Mouse (Mus musculus) MEL (cell line): ENCODE measurements around the gene Polr2j.

ENCODE experiments used
- CTCF ChIP-seq, 3 experiments: IDR thresholded peaks in 2 of 3; conservative IDR thresholded peaks in 1 of 3; 2 replicates each; pipeline ENCODE4 v1.5.1; 2011 to 2012; ENCODE audit warnings: low read length in 3 of 3, low read depth in 2 of 3, mild to moderate bottlenecking in 2 of 3, improper control_type of control experiment in 1 of 3, inconsistent platforms in 1 of 3, mixed read lengths in 1 of 3, moderate library complexity in 1 of 3; ENCODE audit not compliant: control insufficient read depth in 1 of 3, insufficient read depth in 1 of 3, poor library complexity in 1 of 3, severe bottlenecking in 1 of 3
- E2F4 ChIP-seq: IDR thresholded peaks from 2 replicates; pipeline ENCODE4 v1.6.1; 2011; ENCODE audit warnings: low read depth, low read length, improper control_type of control experiment, borderline replicate concordance
- EP300 ChIP-seq, 2 experiments: IDR thresholded peaks; 2 replicates each; pipeline ENCODE4 v1.6.1; 2011; ENCODE audit warnings: improper control_type of control experiment in 2 of 2, low read length in 2 of 2, low read depth in 1 of 2, mild to moderate bottlenecking in 1 of 2
- USF1 ChIP-seq: IDR thresholded peaks from 2 replicates; pipeline ENCODE4 v1.6.1; 2014; ENCODE audit warnings: low read depth, mild to moderate bottlenecking, inconsistent platforms, low read length, improper control_type of control experiment, moderate library complexity

DNA sequence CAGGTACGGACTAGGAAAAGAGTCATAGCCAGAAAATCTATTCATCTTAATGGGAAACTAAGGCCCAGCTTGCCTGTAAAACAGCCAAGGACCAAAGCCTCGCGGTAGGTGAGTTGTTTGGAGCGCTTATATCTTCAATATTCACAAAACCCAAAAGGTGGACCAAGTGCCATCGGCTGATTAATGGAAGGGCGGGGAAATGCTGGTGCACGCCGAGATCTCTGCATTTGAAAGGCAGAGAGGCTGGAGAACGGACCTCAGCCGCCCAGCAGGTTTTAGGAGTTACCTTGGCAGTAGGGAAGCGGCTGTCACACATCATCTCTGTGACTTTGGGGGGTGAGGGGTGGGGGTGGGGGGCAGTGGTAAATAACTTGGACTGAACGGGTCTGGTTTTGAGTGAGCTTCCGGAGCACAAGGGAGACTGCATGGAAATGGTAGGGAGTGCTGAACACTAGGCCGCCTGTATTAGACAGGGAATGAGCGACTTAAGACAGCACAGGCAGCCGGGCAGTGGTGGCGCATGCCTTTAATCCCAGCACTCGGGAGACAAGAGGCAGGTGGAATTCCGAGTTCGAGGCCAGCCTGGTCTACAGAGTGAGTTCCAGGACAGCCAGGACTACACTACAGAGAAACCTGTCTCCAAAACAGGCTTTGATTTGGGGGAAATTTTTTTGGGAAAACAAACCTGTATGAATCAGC lies 20.0 kb downstream of the Polr2j start:
- TF ChIP-seq E2F4 (no peak), CTCF (IDR thresholded peaks at IDR 0.05 in 2 of 3, conservative IDR thresholded peaks at IDR 0.05 in 1 of 3; ENCODE audit: control insufficient read depth in 1 of 3, insufficient read depth in 1 of 3, low read depth in 2 of 3, low read length in 3 of 3, poor library complexity in 1 of 3, severe bottlenecking in 1 of 3) (no peak), EP300 (IDR thresholded peaks at IDR 0.05; ENCODE audit: low read depth in 1 of 2, low read length in 2 of 2) (no peak), USF1 (no peak)
